Mouse (Mus musculus): ENCODE results near the gene Nkx2-5. TPM values are rescaled to one million over a fixed set of nuclear protein-coding genes. Genes with fewer than 3 reads are reported as not detected.

Nkx2-5 gene
- polyA plus RNA-seq, 1 experiment from 2014 or later: 132 TPM

DNA sequence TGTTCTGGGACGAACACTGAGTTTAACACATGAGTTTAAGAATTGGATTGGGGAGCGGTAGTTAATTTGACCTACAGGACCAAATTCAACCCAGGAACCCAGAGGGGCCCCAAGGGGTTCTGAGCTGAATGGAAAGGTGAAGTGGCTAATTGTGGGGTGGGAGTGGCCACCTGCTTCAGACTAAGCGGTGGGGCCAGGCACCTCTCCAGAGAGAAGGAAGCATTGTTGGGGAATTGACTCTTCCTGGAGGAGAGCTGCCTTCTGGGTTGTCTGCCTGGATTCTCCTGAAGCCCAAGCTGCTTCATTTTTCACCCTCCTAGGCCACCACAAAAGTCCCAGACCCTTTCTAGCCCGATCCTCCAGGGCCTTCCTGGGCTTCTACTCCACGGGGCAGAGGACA is 2.8 kb downstream of the Nkx2-5 start:
- Histone ChIP-seq H3K4me1 (ENCODE audit: control insufficient read depth, insufficient read depth, low read length) (no peaks in the 10 kb centered on the region; the same call in 1 of the 2 replicates), H3K4me2 (ENCODE audit: low read depth, low read length) (peak overlapping the region; percentile 77), H3K27ac (ENCODE audit: low read length) (peak overlapping the region; percentile 95), H3K9ac (ENCODE audit: low read length) (peak overlapping the region; percentile 89), H3K4me3 (ENCODE audit: low read length) (peak overlapping the region; percentile 57), H3K36me3 (ENCODE audit: control insufficient read depth, insufficient read depth) (no peaks in the 10 kb centered on the region), H3K27me3 (ENCODE audit: control insufficient read depth, insufficient read depth, low read length) (peaks cover 46% of the 10 kb centered on the region), H3K9me3 (replicated peaks; ENCODE audit: control insufficient read depth, low read length) (no peaks in the 10 kb centered on the region)
- ATAC-seq (replicated peaks; ENCODE audit: extremely low read depth, insufficient read depth, low FRiP score): peak; percentile 12; the same call in 1 of the 2 replicates
- 11% methylated on average over 5 of the region's 5 CpGs for WGBS

DNA sequence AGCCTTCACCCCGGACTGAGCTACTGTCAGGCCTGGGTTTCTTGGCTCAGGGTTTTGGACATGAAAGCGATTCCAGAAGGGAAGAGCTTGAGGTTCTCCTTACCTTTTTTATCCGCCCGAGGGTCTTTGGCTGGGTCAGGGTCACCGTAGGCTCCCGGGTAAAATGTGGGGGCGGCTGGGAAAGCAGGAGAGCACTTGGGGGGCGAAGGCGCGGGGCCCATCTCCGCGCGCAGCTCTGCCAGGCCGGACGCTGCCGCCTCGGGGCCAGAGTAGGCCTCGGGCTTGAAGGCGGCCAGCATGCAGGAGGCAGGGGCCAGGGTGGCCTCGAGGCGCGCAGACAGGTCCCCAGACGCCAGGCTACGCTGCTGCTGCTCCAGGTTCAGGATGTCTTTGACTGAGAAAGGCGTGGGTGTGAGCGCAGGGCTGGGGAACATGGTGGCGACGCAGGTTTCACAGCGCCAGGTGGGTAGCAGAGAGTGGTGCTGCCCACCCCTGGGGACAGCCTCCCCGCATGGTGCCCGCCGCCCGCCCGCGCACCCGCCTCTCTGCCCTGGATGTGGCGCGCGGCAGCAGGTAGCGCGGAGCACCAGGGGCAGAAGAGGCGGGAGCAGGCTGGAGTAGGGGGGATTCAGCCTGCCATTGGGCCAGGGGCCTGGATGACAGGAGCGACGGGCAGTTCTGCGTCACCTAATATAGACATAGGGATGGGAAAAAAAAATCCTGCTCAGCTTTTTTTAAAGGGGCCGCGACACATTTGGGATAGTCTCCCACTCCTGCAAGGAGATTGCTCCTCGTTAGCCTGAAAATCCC is 3.7 kb downstream of the Nkx2-5 start:
- H3K4me2 ChIP-seq (ENCODE audit: low read depth, low read length): peak overlapping the region; percentile 77
- no peaks in the 10 kb centered on the region for H3K36me3 ChIP-seq (ENCODE audit: control insufficient read depth, insufficient read depth)
- peak overlapping the region; percentile 95 for H3K27ac ChIP-seq (ENCODE audit: low read length)
- H3K9me3 ChIP-seq (replicated peaks; ENCODE audit: control insufficient read depth, low read length): no peaks in the 10 kb centered on the region
- 3% methylated on average over 47 of the region's 48 CpGs for WGBS
- H3K4me1 ChIP-seq (ENCODE audit: control insufficient read depth, insufficient read depth, low read length): no peaks in the 10 kb centered on the region; the same call in 1 of the 2 replicates
- peak overlapping the region; percentile 77 for H3K4me3 ChIP-seq (ENCODE audit: low read length)
- H3K9ac ChIP-seq (ENCODE audit: low read length): peak overlapping the region; percentile 97
- H3K27me3 ChIP-seq (ENCODE audit: control insufficient read depth, insufficient read depth, low read length): peaks cover 46% of the 10 kb centered on the region
- ATAC-seq (replicated peaks; ENCODE audit: extremely low read depth, insufficient read depth, low FRiP score): peak; percentile 92

DNA sequence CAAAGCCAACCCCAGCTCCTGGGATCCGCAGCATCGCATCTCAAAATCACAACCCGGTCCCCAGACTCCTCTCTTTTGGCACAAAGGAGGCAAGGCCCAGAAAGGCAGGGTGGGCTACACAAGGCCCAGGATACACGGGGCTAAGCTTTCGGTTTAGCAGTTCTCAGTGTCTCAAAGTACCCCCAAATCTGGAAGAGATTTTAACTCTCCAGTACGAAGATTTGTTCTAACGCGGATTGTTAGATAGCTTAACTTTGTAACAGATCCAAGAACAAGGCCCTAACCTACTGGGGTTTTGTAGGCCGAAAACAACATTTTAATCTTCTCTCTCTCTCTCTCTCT is 4.4 kb downstream of the Nkx2-5 start:
- Histone ChIP-seq H3K4me2 (ENCODE audit: low read depth, low read length) (peak overlapping the region; percentile 76; the same call in 1 of the 2 replicates), H3K9me3 (replicated peaks; ENCODE audit: control insufficient read depth, low read length) (no peaks in the 10 kb centered on the region), H3K27ac (ENCODE audit: low read length) (peak overlapping the region; percentile 95), H3K4me3 (ENCODE audit: low read length) (peak overlapping the region; percentile 77), H3K9ac (ENCODE audit: low read length) (peak overlapping the region; percentile 97), H3K4me1 (ENCODE audit: control insufficient read depth, insufficient read depth, low read length) (peaks cover 2% of the 10 kb centered on the region; the same call in 1 of the 2 replicates), H3K36me3 (ENCODE audit: control insufficient read depth, insufficient read depth) (no peaks in the 10 kb centered on the region), H3K27me3 (ENCODE audit: control insufficient read depth, insufficient read depth, low read length) (peaks cover 45% of the 10 kb centered on the region)
- 17% methylated on average over 9 of the region's 9 CpGs for WGBS
- no peak for ATAC-seq (replicated peaks; ENCODE audit: extremely low read depth, insufficient read depth, low FRiP score)

DNA sequence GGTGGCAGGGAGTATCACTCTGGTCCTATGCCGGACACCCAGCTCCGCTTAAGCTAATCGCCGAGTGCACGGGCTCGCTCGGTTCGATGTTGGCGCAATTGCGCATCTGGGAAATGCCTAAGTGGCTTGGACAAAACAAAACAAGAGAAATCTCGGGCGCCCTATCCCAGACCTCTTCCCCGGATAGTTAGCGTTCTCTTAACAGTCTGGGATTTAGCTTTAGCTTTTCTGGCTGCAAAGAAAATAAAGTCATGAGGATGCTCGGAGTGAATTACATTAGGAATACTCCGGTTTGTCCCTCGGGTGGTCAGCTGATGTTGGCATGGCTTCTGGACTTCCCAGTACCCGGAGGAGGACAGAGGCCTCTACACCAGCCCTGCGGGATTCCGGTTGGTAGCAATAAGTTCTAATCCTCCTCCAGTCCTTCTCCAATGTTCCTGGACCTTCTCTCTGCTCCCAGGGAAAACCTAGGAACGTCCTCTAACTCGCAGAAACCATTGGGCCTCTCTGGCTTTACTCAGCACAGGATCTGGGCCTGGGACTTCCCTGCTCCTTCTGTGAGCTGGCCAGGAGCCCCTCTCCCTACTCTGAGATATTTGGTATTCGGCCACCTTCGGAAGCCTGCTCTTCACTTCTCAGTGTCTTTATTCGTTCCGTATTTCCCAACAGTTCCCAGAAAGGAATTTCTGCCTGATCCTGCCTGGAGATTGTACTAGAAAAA is 4.9 kb downstream of the Nkx2-5 start:
- WGBS: 5% methylated on average over 26 of the region's 26 CpGs
- H3K27ac ChIP-seq (ENCODE audit: low read length): peak overlapping the region; percentile 95
- H3K27me3 ChIP-seq (ENCODE audit: control insufficient read depth, insufficient read depth, low read length): peaks cover 43% of the 10 kb centered on the region
- ATAC-seq (replicated peaks; ENCODE audit: extremely low read depth, insufficient read depth, low FRiP score): no peak
- H3K9ac ChIP-seq (ENCODE audit: low read length): peak overlapping the region; percentile 97
- peaks cover 7% of the 10 kb centered on the region for H3K4me1 ChIP-seq (ENCODE audit: control insufficient read depth, insufficient read depth, low read length)
- no peaks in the 10 kb centered on the region for H3K9me3 ChIP-seq (replicated peaks; ENCODE audit: control insufficient read depth, low read length)
- no peaks in the 10 kb centered on the region for H3K36me3 ChIP-seq (ENCODE audit: control insufficient read depth, insufficient read depth)
- H3K4me3 ChIP-seq (ENCODE audit: low read length): peak overlapping the region; percentile 77
- peak overlapping the region; percentile 76 for H3K4me2 ChIP-seq (ENCODE audit: low read depth, low read length)

DNA sequence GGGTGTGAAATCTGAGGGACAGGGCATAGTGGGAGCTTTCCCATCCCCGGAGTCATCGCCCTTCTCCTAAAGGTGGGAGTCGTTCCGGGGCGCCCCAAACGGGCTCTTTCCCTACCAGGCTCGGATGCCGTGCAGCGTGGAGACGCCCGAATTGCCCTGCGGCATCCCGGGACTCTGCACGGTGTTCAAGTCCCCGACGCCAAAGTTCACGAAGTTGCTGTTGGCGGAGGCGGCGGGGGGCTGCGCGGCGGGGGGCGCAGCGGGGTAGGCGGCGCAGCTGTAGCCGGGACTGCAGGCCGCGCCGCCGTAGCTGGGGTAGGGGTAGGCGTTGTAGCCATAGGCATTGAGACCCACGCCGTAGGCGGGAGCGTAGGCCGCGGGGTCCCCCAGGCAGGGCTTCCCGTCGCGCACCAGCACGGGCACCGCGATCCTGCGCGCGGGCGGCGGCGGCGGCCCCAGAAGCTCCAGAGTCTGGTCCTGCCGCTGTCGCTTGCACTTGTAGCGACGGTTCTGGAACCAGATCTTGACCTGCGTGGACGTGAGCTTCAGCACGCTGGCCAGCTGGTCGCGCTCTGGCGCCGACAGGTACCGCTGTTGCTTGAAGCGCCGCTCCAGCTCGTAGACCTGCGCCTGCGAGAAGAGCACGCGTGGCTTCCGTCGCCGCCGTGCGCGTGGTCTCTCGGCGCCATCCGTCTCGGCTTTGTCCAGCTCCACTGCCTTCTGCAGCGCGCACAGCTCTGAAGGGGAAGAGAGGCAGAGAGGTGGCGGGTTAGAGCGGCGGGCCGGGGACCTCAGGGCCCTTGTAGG is 5.7 kb downstream of the Nkx2-5 start:
- peaks cover under 1% of the 10 kb centered on the region; the same call in 1 of the 2 replicates for H3K36me3 ChIP-seq (ENCODE audit: control insufficient read depth, insufficient read depth)
- 2% methylated on average over 85 of the region's 87 CpGs for WGBS
- H3K4me3 ChIP-seq (ENCODE audit: low read length): peak overlapping the region; percentile 77
- no peaks in the 10 kb centered on the region for H3K9me3 ChIP-seq (replicated peaks; ENCODE audit: control insufficient read depth, low read length)
- peak overlapping the region; percentile 95 for H3K27ac ChIP-seq (ENCODE audit: low read length)
- peaks cover 9% of the 10 kb centered on the region for H3K4me1 ChIP-seq (ENCODE audit: control insufficient read depth, insufficient read depth, low read length)
- ATAC-seq (replicated peaks; ENCODE audit: extremely low read depth, insufficient read depth, low FRiP score): no peak
- H3K9ac ChIP-seq (ENCODE audit: low read length): peak overlapping the region; percentile 97
- H3K27me3 ChIP-seq (ENCODE audit: control insufficient read depth, insufficient read depth, low read length): peaks cover 38% of the 10 kb centered on the region
- peak overlapping the region; percentile 76 for H3K4me2 ChIP-seq (ENCODE audit: low read depth, low read length)

DNA sequence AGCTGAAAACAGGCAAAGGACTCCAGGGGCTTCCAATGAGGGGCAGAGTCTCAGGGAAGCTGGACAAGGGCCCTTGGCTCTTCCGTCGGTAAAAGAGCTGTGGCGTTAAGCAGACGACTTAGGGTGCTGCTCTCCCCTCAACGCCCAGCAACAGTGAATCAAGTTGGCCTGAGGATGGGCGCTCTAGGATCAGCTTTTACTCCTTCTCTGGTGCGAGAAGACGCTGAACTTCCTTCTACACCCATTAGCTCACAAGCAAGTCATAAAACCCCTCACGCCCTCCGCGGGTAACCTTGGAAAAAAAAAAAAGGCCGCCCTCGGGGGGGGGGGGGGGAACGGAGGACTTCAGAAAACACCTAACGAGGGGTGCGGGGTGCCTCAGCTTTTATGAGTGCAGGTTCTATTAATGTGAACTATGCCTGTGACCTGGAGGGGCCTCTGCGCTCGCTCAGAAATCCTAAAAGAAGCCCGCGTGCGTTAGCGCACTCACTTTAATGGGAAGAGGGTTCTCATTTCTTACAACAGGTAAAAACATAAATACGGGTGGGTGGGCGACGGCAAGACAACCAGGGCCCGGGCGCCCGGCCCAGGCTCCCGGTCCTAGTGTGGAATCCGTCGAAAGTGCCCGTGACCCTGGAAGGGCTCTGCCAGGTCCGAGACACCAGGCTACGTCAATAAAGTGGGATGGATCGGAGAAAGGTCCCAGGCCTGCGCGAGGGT is 6.5 kb downstream of the Nkx2-5 start:
- WGBS: 5% methylated on average over 37 of the region's 37 CpGs
- no peak for ATAC-seq (replicated peaks; ENCODE audit: extremely low read depth, insufficient read depth, low FRiP score)
- Histone ChIP-seq H3K4me2 (ENCODE audit: low read depth, low read length) (peak overlapping the region; percentile 76), H3K9me3 (replicated peaks; ENCODE audit: control insufficient read depth, low read length) (no peaks in the 10 kb centered on the region), H3K27ac (ENCODE audit: low read length) (peak overlapping the region; percentile 95), H3K4me1 (ENCODE audit: control insufficient read depth, insufficient read depth, low read length) (peaks cover 9% of the 10 kb centered on the region), H3K9ac (ENCODE audit: low read length) (peak overlapping the region; percentile 97), H3K36me3 (ENCODE audit: control insufficient read depth, insufficient read depth) (peaks cover 8% of the 10 kb centered on the region; the same call in 1 of the 2 replicates), H3K27me3 (ENCODE audit: control insufficient read depth, insufficient read depth, low read length) (peaks cover 36% of the 10 kb centered on the region), H3K4me3 (ENCODE audit: low read length) (peak overlapping the region; percentile 77)

DNA sequence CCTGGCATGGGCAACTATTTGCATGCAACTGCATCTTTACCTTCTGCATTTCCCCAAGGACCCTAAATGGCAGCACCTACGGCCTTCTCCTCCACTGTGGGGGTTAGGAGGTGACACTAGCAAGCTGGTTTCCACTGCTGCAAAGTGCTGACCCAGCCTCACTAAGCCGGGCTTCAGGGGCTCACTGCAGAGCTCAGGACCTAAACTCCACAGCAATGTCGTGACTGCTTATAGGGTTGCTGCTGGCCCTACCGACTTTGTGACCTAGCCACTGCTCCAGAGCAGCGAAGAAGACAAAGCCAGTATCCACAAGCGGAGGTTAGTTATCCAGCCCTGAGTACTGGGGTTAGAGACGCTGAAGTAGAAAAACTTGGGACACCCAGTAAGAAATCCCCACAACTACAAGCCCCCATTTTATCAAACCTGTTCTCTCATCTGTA is 7.2 kb downstream of the Nkx2-5 start:
- H3K4me3 ChIP-seq (ENCODE audit: low read length): peak overlapping the region; percentile 77
- ATAC-seq (replicated peaks; ENCODE audit: extremely low read depth, insufficient read depth, low FRiP score): no peak
- H3K4me2 ChIP-seq (ENCODE audit: low read depth, low read length): peak overlapping the region; percentile 76
- peaks cover 31% of the 10 kb centered on the region for H3K27me3 ChIP-seq (ENCODE audit: control insufficient read depth, insufficient read depth, low read length)
- peak overlapping the region; percentile 97 for H3K9ac ChIP-seq (ENCODE audit: low read length)
- H3K4me1 ChIP-seq (ENCODE audit: control insufficient read depth, insufficient read depth, low read length): peaks cover 9% of the 10 kb centered on the region
- H3K9me3 ChIP-seq (replicated peaks; ENCODE audit: control insufficient read depth, low read length): no peaks in the 10 kb centered on the region
- H3K27ac ChIP-seq (ENCODE audit: low read length): peak overlapping the region; percentile 95
- H3K36me3 ChIP-seq (ENCODE audit: control insufficient read depth, insufficient read depth): peaks cover 10% of the 10 kb centered on the region; the same call in 1 of the 2 replicates
- WGBS: 10% methylated on average over 7 of the region's 7 CpGs

Data from heart, embryonic 16.5 days (tissue).